31 mouse cellular contexts compared by ENCODE assay signal in the genomic region with DNA sequence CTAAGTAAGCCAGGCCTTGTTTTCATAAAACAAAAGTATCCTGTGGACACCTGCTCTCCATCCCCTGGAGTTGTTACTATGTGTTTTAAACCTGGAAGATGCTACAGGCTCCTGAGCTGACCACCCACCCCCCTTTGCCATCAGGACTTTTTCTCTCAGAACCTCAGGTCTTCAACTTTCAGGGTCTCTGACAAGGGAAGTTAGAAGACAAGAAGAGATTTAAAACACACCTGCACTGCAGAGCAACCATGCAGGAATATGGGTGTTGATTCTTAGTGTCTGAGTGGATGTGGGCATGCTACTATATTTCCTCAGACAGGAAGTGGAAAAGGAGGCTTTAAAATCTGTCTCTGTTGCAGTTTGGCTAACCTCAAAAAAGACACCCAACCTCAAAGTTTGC.
"Had no signal": no experiment of that assay in that cellular context is flagged by ENCODE, and none has a peak within 500 bp of the region (broad histone marks: within the 10 kb centered on the region; RNA-seq: fewer than 3 reads in every experiment).

No protein-coding gene starts in this region.

- H3K9ac ChIP-seq: limb, embryonic 12.5 days; limb, embryonic 13.5 days; limb, embryonic 15.5 days; liver, embryonic 12.5 days; liver, embryonic 13.5 days; liver, embryonic 14.5 days; liver, embryonic 15.5 days; liver, postnatal 0 days; lung, embryonic 14.5 days; lung, embryonic 15.5 days; midbrain, embryonic 12.5 days; midbrain, embryonic 13.5 days; midbrain, embryonic 15.5 days; neural tube, embryonic 12.5 days had no signal

- ATAC-seq: liver, embryonic 12.5 days; liver, postnatal 0 days; lung, postnatal 0 days; midbrain, embryonic 13.5 days; midbrain, embryonic 15.5 days had no signal

- H3K4me1 ChIP-seq: limb, embryonic 15.5 days; liver, embryonic 12.5 days; liver, embryonic 13.5 days; liver, embryonic 15.5 days; lung, embryonic 15.5 days; megakaryocyte, embryonic 14.5 days had no signal

- H3K27ac ChIP-seq: left cerebral cortex, adult 2 months; limb, embryonic 10.5 days; limb, embryonic 12.5 days; limb, embryonic 13.5 days; limb, embryonic 15.5 days; liver, embryonic 12.5 days; liver, embryonic 13.5 days; liver, embryonic 14.5 days; liver, embryonic 15.5 days; lung, embryonic 15.5 days; macrophage; midbrain, embryonic 10.5 days; midbrain, embryonic 12.5 days; midbrain, embryonic 13.5 days; midbrain, embryonic 15.5 days; neural tube, embryonic 12.5 days had no signal

- H3K4me2 ChIP-seq: limb, embryonic 12.5 days; limb, embryonic 13.5 days; limb, embryonic 15.5 days; liver, embryonic 11.5 days; liver, embryonic 12.5 days; liver, embryonic 13.5 days; liver, embryonic 15.5 days; lung, embryonic 14.5 days; lung, embryonic 15.5 days; midbrain, embryonic 12.5 days; midbrain, embryonic 13.5 days; midbrain, embryonic 15.5 days; neural tube, embryonic 12.5 days had no signal

- DNase-seq: left cerebral cortex, postnatal 4 days; liver; liver, embryonic 13.5 days; liver, postnatal 0 days; lung, adult 18-20 months; lung, adult 2 months; lung, embryonic 14.5 days; lung, postnatal 10 days; lung, postnatal 14 days; lung, postnatal 36 days; lung, postnatal 4 days; midbrain, embryonic 14.5 days had no signal

- H3K36me3 ChIP-seq: limb, embryonic 10.5 days; limb, embryonic 12.5 days; limb, embryonic 13.5 days; limb, embryonic 15.5 days; liver, embryonic 12.5 days; liver, embryonic 13.5 days; liver, embryonic 15.5 days; lung, embryonic 15.5 days; midbrain, embryonic 10.5 days; midbrain, embryonic 12.5 days; midbrain, embryonic 13.5 days; midbrain, embryonic 15.5 days; neural tube, embryonic 12.5 days had no signal

- H3K27me3 ChIP-seq: limb, embryonic 12.5 days; limb, embryonic 13.5 days; limb, embryonic 15.5 days; liver, embryonic 12.5 days; liver, embryonic 13.5 days; liver, embryonic 15.5 days; lung, embryonic 15.5 days; megakaryocyte, embryonic 14.5 days; midbrain, embryonic 12.5 days; midbrain, embryonic 13.5 days; midbrain, embryonic 15.5 days; neural tube, embryonic 12.5 days had no signal

- H3K4me3 ChIP-seq: left cerebral cortex, adult 2 months; limb, embryonic 10.5 days; limb, embryonic 12.5 days; limb, embryonic 13.5 days; limb, embryonic 15.5 days; liver, embryonic 12.5 days; liver, embryonic 13.5 days; liver, embryonic 15.5 days; lung, embryonic 15.5 days; megakaryocyte, embryonic 14.5 days; midbrain, embryonic 10.5 days; midbrain, embryonic 12.5 days; midbrain, embryonic 13.5 days; midbrain, embryonic 15.5 days; myocyte; neural tube, embryonic 12.5 days had no signal

- H3K9me3 ChIP-seq: limb, embryonic 10.5 days; limb, embryonic 12.5 days; limb, embryonic 13.5 days; limb, embryonic 15.5 days; liver, embryonic 12.5 days; liver, embryonic 15.5 days; lung, embryonic 15.5 days; midbrain, embryonic 10.5 days; midbrain, embryonic 12.5 days; midbrain, embryonic 13.5 days; midbrain, embryonic 15.5 days; neural tube, embryonic 12.5 days had no signal
